Mouse (Mus musculus): Measurements from ENCODE around the gene Fkbp15. TPM values are rescaled to one million over a fixed set of nuclear protein-coding genes. Genes with fewer than 3 reads are reported as not detected.

Gene Fkbp15
- polyA plus RNA-seq, 1 experiment from 2014 or later: 19.2 TPM

DNA sequence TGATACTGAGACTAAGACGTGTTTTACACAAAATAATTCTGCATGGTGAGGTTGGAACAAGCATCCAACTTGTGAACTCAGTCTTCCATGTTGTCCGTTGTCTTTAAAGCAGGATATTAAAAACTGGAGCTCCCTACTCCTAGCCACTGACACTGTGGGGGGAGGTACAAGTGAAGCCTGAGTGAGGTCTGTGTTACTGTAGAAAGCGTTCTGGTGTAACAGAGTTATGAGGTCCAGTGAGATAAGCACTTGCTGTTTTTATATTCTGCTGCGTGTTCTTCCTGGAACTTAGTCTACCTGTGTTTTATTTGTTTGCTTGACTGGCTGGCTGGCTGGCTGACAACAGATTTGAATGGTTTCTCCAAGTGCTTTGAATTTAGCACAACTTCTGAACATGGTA is 14.0 kb upstream of the Fkbp15 start:
- Histone ChIP-seq H3K4me3 (replicated peaks; ENCODE audit: low read depth, low read length) (no peak overlapping the region), H3K4me2 (ENCODE audit: low read length) (no peak overlapping the region), H3K4me1 (replicated peaks; ENCODE audit: insufficient read depth, low read length) (0 out of 2 replicates have a peak, but pooled peaks cover 4% of the 10 kb centered on the region), H3K9ac (ENCODE audit: low read depth, low read length) (no peak overlapping the region), H3K36me3 (ENCODE audit: insufficient read depth, low read length) (no peaks in the 10 kb centered on the region), H3K27me3 (ENCODE audit: insufficient read depth, low read length) (no peaks in the 10 kb centered on the region), H3K27ac (peak overlapping the region; percentile 15; the same call in 1 of the 2 replicates), H3K9me3 (replicated peaks; ENCODE audit: low read length) (no peaks in the 10 kb centered on the region)
- ATAC-seq (replicated peaks; ENCODE audit: low FRiP score, low read depth) (no peak), DNase-seq (ENCODE audit: low spot score) (no peak)
- 58% methylated on average over 4 of the region's 4 CpGs for WGBS
- no peak for TF ChIP-seq CTCF (IDR thresholded peaks at IDR 0.05; ENCODE audit: low read depth)

GRCm38 (mm10) chr4:62373668-62374067 is 13.3 kb upstream of the Fkbp15 start:
- WGBS: 59% methylated on average over 7 of the region's 7 CpGs
- 0 out of 2 replicates have a peak, but pooled peaks cover 4% of the 10 kb centered on the region for H3K4me1 ChIP-seq (replicated peaks; ENCODE audit: insufficient read depth, low read length)
- H3K9ac ChIP-seq (ENCODE audit: low read depth, low read length): no peak overlapping the region
- no peak overlapping the region for H3K4me3 ChIP-seq (replicated peaks; ENCODE audit: low read depth, low read length)
- ATAC-seq (replicated peaks; ENCODE audit: low FRiP score, low read depth): no peak
- no peaks in the 10 kb centered on the region for H3K36me3 ChIP-seq (ENCODE audit: insufficient read depth, low read length)
- H3K4me2 ChIP-seq (ENCODE audit: low read length): no peak overlapping the region
- no peak for TF ChIP-seq CTCF (IDR thresholded peaks at IDR 0.05; ENCODE audit: low read depth)
- no peak for DNase-seq (ENCODE audit: low spot score)
- H3K9me3 ChIP-seq (replicated peaks; ENCODE audit: low read length): no peaks in the 10 kb centered on the region
- H3K27me3 ChIP-seq (ENCODE audit: insufficient read depth, low read length): no peaks in the 10 kb centered on the region
- no peak overlapping the region for H3K27ac ChIP-seq

DNA sequence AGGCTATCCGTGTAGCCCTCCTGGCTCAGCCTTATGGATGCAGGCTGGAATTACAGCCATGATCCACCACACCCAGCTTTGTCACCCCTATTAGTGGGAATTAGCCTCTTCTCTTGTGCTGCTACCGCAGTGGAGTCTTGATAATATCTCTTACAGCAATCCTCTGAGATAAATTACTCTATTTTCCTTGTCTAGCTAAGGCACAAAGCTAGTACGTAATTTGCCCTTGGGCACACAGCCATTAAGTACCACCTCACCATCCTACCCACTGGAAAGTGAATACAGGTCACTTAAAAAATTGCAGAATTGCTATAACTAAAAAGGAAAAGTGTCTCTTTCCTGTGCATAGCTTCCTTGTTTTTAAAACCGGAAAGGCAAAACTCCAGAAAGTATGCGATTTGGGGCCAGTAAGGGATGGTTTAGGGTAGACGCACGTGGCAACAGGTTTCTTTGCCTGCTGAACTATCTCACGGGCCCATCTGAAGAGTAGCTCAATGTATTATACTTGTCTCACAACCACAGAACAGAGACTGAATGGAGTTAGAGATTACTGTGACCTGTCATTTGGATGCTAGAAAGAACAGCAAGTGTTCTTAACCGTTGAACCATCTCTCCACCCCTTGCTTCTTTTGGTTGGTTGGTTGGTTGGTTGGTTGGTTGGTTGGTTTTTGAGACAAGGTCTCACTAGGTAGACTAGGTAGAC is 12.6 kb upstream of the Fkbp15 start:
- TF ChIP-seq CTCF (IDR thresholded peaks at IDR 0.05; ENCODE audit: low read depth): no peak
- no peak overlapping the region for H3K4me3 ChIP-seq (replicated peaks; ENCODE audit: low read depth, low read length)
- H3K4me1 ChIP-seq (replicated peaks; ENCODE audit: insufficient read depth, low read length): 0 out of 2 replicates have a peak, but pooled peaks cover 4% of the 10 kb centered on the region
- no peaks in the 10 kb centered on the region for H3K9me3 ChIP-seq (replicated peaks; ENCODE audit: low read length)
- 76% methylated on average over 9 of the region's 9 CpGs for WGBS
- ATAC-seq (replicated peaks; ENCODE audit: low FRiP score, low read depth) (no peak), DNase-seq (ENCODE audit: low spot score) (no peak)
- no peak overlapping the region for H3K4me2 ChIP-seq (ENCODE audit: low read length)
- no peak overlapping the region for H3K27ac ChIP-seq
- H3K27me3 ChIP-seq (ENCODE audit: insufficient read depth, low read length): no peaks in the 10 kb centered on the region
- H3K36me3 ChIP-seq (ENCODE audit: insufficient read depth, low read length): no peaks in the 10 kb centered on the region
- no peak overlapping the region for H3K9ac ChIP-seq (ENCODE audit: low read depth, low read length)

- H3K27me3 ChIP-seq (ENCODE audit: insufficient read depth, low read length): no peaks in the 10 kb centered on the region
These were observed 12.1 kb upstream of the Fkbp15 start for GRCm38 (mm10) chr4:62372410-62372809.

GRCm38 (mm10) chr4:62369091-62369490 is 8.7 kb upstream of the Fkbp15 start:
- no peaks in the 10 kb centered on the region for H3K9me3 ChIP-seq (replicated peaks; ENCODE audit: low read length)
- no peaks in the 10 kb centered on the region for H3K27me3 ChIP-seq (ENCODE audit: insufficient read depth, low read length)
- no peak overlapping the region for H3K4me3 ChIP-seq (replicated peaks; ENCODE audit: low read depth, low read length)
- DNase-seq (ENCODE audit: low spot score) (no peak), ATAC-seq (replicated peaks; ENCODE audit: low FRiP score, low read depth) (no peak)
- H3K36me3 ChIP-seq (ENCODE audit: insufficient read depth, low read length): no peaks in the 10 kb centered on the region
- H3K4me1 ChIP-seq (replicated peaks; ENCODE audit: insufficient read depth, low read length): 0 out of 2 replicates have a peak, but pooled peaks cover 4% of the 10 kb centered on the region
- H3K27ac ChIP-seq: no peak overlapping the region
- TF ChIP-seq CTCF (IDR thresholded peaks at IDR 0.05; ENCODE audit: low read depth): no peak
- 85% methylated on average over 3 of the region's 3 CpGs for WGBS
- no peak overlapping the region for H3K4me2 ChIP-seq (ENCODE audit: low read length)
- H3K9ac ChIP-seq (ENCODE audit: low read depth, low read length): no peak overlapping the region

More at GRCm38 (mm10) chr4:62372410-62372809, 12.1 kb upstream of the Fkbp15 start:
- no peak for ATAC-seq (replicated peaks; ENCODE audit: low FRiP score, low read depth)
- H3K9ac ChIP-seq (ENCODE audit: low read depth, low read length): no peak overlapping the region
- H3K27ac ChIP-seq: no peak overlapping the region
- no peaks in the 10 kb centered on the region for H3K9me3 ChIP-seq (replicated peaks; ENCODE audit: low read length)
- H3K36me3 ChIP-seq (ENCODE audit: insufficient read depth, low read length): no peaks in the 10 kb centered on the region
- H3K4me2 ChIP-seq (ENCODE audit: low read length): no peak overlapping the region
- WGBS: 50% methylated on average over 1 of the region's 1 CpGs
- no peak overlapping the region for H3K4me3 ChIP-seq (replicated peaks; ENCODE audit: low read depth, low read length)
- TF ChIP-seq CTCF (IDR thresholded peaks at IDR 0.05; ENCODE audit: low read depth): no peak
- DNase-seq (ENCODE audit: low spot score): no peak
- H3K4me1 ChIP-seq (replicated peaks; ENCODE audit: insufficient read depth, low read length): 0 out of 2 replicates have a peak, but pooled peaks cover 4% of the 10 kb centered on the region

DNA sequence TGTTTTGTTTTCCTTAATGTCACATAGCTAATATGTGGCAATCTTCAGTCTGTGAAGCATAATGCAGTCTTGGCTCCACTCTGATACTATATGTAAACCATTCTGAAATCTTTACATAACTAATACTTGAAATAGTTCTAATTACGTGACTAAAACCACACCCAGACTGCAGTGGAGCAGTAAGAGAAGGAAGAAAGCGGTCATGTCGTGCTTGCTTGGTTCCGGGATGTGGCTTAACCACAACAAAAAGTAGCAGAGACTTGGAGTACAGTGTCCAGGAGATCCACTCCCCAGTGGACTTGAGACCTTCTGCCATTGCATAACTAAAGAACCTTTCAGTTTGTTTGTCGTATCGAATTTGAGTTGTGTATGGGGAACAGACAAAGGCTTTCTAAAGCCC is 7.2 kb upstream of the Fkbp15 start:
- DNase-seq (ENCODE audit: low spot score): no peak
- no peak overlapping the region for H3K9ac ChIP-seq (ENCODE audit: low read depth, low read length)
- no peaks in the 10 kb centered on the region for H3K27me3 ChIP-seq (ENCODE audit: insufficient read depth, low read length)
- H3K4me3 ChIP-seq (replicated peaks; ENCODE audit: low read depth, low read length): no peak overlapping the region
- H3K4me1 ChIP-seq (replicated peaks; ENCODE audit: insufficient read depth, low read length): no peaks in the 10 kb centered on the region
- H3K27ac ChIP-seq: no peak overlapping the region
- no peaks in the 10 kb centered on the region for H3K36me3 ChIP-seq (ENCODE audit: insufficient read depth, low read length)
- 72% methylated on average over 6 of the region's 6 CpGs for WGBS
- ATAC-seq (replicated peaks; ENCODE audit: low FRiP score, low read depth): no peak
- no peak for TF ChIP-seq CTCF (IDR thresholded peaks at IDR 0.05; ENCODE audit: low read depth)
- no peaks in the 10 kb centered on the region for H3K9me3 ChIP-seq (replicated peaks; ENCODE audit: low read length)
- no peak overlapping the region for H3K4me2 ChIP-seq (ENCODE audit: low read length)

Data from kidney, postnatal 0 days (tissue).